Mouse (Mus musculus) thymus, postnatal 10 days (tissue): ENCODE measurements around the gene Slc30a7.
"Not testable (repeated sequence)": the region's sequence is repeated elsewhere in the genome, so short reads cannot be mapped to it uniquely, and the experiment has no call there.

Source experiments
- DNase-seq, 2 experiments: peaks; one replicate each; pipeline ENCODE4 v3.0.0; 2021; ENCODE audit warnings: low spot score in 2 of 2

Gene Slc30a7

GRCm38 (mm10) chr3:115946272-115946671, 60.9 kb downstream of the Slc30a7 start:
- no peak for DNase-seq

- DNase-seq, result no peak
These were observed 62.8 kb downstream of the Slc30a7 start for GRCm38 (mm10) chr3:115944376-115944775.

- DNase-seq, result no peak
These were observed 65.7 kb downstream of the Slc30a7 start for GRCm38 (mm10) chr3:115941464-115941863.

- DNase-seq, result no peak
These were observed 66.7 kb downstream of the Slc30a7 start for GRCm38 (mm10) chr3:115940510-115940909.

- DNase-seq, result no peak
These were observed 69.4 kb downstream of the Slc30a7 start for GRCm38 (mm10) chr3:115937807-115938206.

GRCm38 (mm10) chr3:115936734-115937599, 70.2 kb downstream of the Slc30a7 start:
- DNase-seq, result peak; percentile 60 to 82

- DNase-seq, result peak; percentile 9 to 19
These were observed 73.7 kb downstream of the Slc30a7 start for GRCm38 (mm10) chr3:115933293-115934186.

- DNase-seq, result no peak
These were observed 75.5 kb downstream of the Slc30a7 start for GRCm38 (mm10) chr3:115931701-115932100.

- no peak for DNase-seq
These were observed 80.7 kb downstream of the Slc30a7 start for GRCm38 (mm10) chr3:115926531-115926930.

- DNase-seq, result no peak
These were observed 82.6 kb downstream of the Slc30a7 start for GRCm38 (mm10) chr3:115924401-115925190.

- not testable (repeated sequence) for DNase-seq
These were observed 99.8 kb downstream of the Slc30a7 start for GRCm38 (mm10) chr3:115907406-115907805.

- no peak for DNase-seq
These were observed 101.6 kb downstream of the Slc30a7 start for GRCm38 (mm10) chr3:115905567-115905966.

GRCm38 (mm10) chr3:115905067-115905466, 102.1 kb downstream of the Slc30a7 start:
- DNase-seq, result no peak

- DNase-seq, result no peak
These were observed 104.8 kb downstream of the Slc30a7 start for GRCm38 (mm10) chr3:115902301-115902956.

GRCm38 (mm10) chr3:115898354-115898948, 108.8 kb downstream of the Slc30a7 start:
- no peak for DNase-seq

- DNase-seq, result no peak
These were observed 114.0 kb downstream of the Slc30a7 start for GRCm38 (mm10) chr3:115893166-115893565.

GRCm38 (mm10) chr3:115892341-115892740, 114.9 kb downstream of the Slc30a7 start:
- DNase-seq, result no peak
